Mouse (Mus musculus) kidney, adult 2 months (tissue): ENCODE measurements around the gene Eef1akmt2.

Experiments
- CTCF ChIP-seq: fragments of 200-500 bp; conservative IDR thresholded peaks from 2 replicates; pipeline ENCODE4 v1.5.1; 2011; ENCODE audit warnings: low read depth, mild to moderate bottlenecking, control low read depth, low read length, moderate library complexity, mixed read lengths; ENCODE audit not compliant: insufficient read depth, insufficient read length
- POLR2A ChIP-seq: fragments of 200-500 bp; IDR thresholded peaks from one replicate; pipeline ENCODE4 v1.6.1; 2011; ENCODE audit warnings: low read depth, low read length, control low read depth

DNA sequence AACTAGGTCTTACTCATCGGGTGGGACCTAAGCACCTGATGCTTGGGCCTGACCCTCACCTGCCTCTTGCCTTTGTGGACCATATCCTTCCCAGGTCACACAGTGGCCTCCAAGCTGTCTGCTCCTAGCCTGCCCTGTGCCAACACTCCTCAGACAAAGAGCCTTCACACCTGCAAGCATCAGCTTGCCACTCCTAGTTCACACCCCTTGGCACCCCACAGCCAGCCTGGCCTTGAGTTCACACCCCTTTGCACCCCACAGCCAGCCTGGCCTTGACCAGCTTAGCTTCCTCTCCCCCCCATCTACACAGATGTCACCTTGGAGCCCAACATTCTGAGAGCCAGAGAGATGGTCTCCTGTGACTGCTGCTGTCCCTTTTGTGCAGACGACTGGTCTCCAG lies 49.1 kb downstream of the Eef1akmt2 start:
- TF ChIP-seq CTCF (no peak), POLR2A (no peak)
